Mouse (Mus musculus) gastrocnemius, postnatal 25 days (tissue): Measurements from ENCODE around the gene Olfr1417. TPM values are rescaled to one million over a fixed set of nuclear protein-coding genes. Genes with fewer than 3 reads are reported as not detected.

ENCODE experiments used
- DNase-seq: peaks from one replicate; pipeline ENCODE4 v3.0.0; 2022
- total RNA-seq, 2 experiments: library from RNA; stranded (reverse); gene quantifications; 1 replicate in 1 of 2; 2 replicates in 1 of 2; pipeline ENCODE4 v1.2.3; 2021

Gene Olfr1417
- total RNA-seq, 2 experiments from 2014 or later = not detected

GRCm38 (mm10) chr19:11810856-11811255 is 28.2 kb downstream of the Olfr1417 start:
- DNase-seq = peak; percentile 15

- DNase-seq = no peak
Measured at GRCm38 (mm10) chr19:11810003-11810758, 28.8 kb downstream of the Olfr1417 start.

GRCm38 (mm10) chr19:11808452-11808851 is 30.6 kb downstream of the Olfr1417 start:
- no peak for DNase-seq

GRCm38 (mm10) chr19:11807822-11808221 is 31.2 kb downstream of the Olfr1417 start:
- DNase-seq = no peak

GRCm38 (mm10) chr19:11807251-11807650 is 31.8 kb downstream of the Olfr1417 start:
- DNase-seq = no peak

- peak; percentile 13 for DNase-seq
Measured at GRCm38 (mm10) chr19:11804423-11804822, 34.6 kb downstream of the Olfr1417 start.

- DNase-seq = no peak
Measured at GRCm38 (mm10) chr19:11800531-11801315, 38.3 kb downstream of the Olfr1417 start.

GRCm38 (mm10) chr19:11794447-11794846 is 44.6 kb downstream of the Olfr1417 start:
- DNase-seq = no peak

GRCm38 (mm10) chr19:11793741-11794359 is 45.2 kb downstream of the Olfr1417 start:
- DNase-seq = no peak

- no peak for DNase-seq
Measured at GRCm38 (mm10) chr19:11791825-11792224, 47.2 kb downstream of the Olfr1417 start.

- no peak for DNase-seq
Measured at GRCm38 (mm10) chr19:11788876-11789275, 50.1 kb downstream of the Olfr1417 start.

GRCm38 (mm10) chr19:11787826-11788225 is 51.2 kb downstream of the Olfr1417 start:
- DNase-seq = no peak

- no peak for DNase-seq
Measured at GRCm38 (mm10) chr19:11785409-11786154, 53.4 kb downstream of the Olfr1417 start.

- DNase-seq = no peak
Measured at GRCm38 (mm10) chr19:11777191-11777865, 61.7 kb downstream of the Olfr1417 start.

Other genes starting within 250 kb of the Olfr1417 start
- gene Ms4a6d, start 234.4 kb downstream of the Olfr1417 start, total RNA-seq = 1 to 10 TPM; 2.0 to 2.5 TPM
- under 1 TPM; 0.10 to 0.21 TPM for gene Ms4a2, start 215.5 kb downstream of the Olfr1417 start, total RNA-seq
- not detected for gene Ms4a3, start 198.4 kb downstream of the Olfr1417 start, total RNA-seq
- gene Oosp2, start 178.7 kb downstream of the Olfr1417 start, total RNA-seq = not detected
- gene Oosp1, start 148.1 kb downstream of the Olfr1417 start, total RNA-seq = not detected
- not detected for gene Oosp3, start 142.2 kb downstream of the Olfr1417 start, total RNA-seq
- gene Gif, start 91.7 kb downstream of the Olfr1417 start, total RNA-seq = not detected
- 10 to 100 TPM; 53.1 to 57.1 TPM for gene Mrpl16, start 68.8 kb downstream of the Olfr1417 start, total RNA-seq
- gene Stx3, start 19.8 kb downstream of the Olfr1417 start, total RNA-seq = 1 to 10 TPM; 1.0 to 1.6 TPM
- not detected for gene Olfr1418, start 21.8 kb upstream of the Olfr1417 start, total RNA-seq
- not detected for gene Olfr1419, start 35.9 kb upstream of the Olfr1417 start, total RNA-seq
- gene Olfr1420, start 47.3 kb upstream of the Olfr1417 start, total RNA-seq = not detected
- gene Patl1, start 73.2 kb upstream of the Olfr1417 start, total RNA-seq = 10 to 100 TPM; 18.7 to 22.8 TPM
- 10 to 100 TPM; 56.9 to 63.4 TPM for gene Osbp, start 126.7 kb upstream of the Olfr1417 start, total RNA-seq
- gene Olfr1423, start 202.1 kb upstream of the Olfr1417 start, total RNA-seq = not detected
- gene Olfr1424, start 223.5 kb upstream of the Olfr1417 start, total RNA-seq = not detected
- gene Olfr1425, start 238.5 kb upstream of the Olfr1417 start, total RNA-seq = not detected